Mouse (Mus musculus) C2C12 (cell line): Measurements from ENCODE around the gene Wnt9b. TPM values are rescaled to one million over a fixed set of nuclear protein-coding genes. Genes with fewer than 3 reads are reported as not detected.
A peak's percentile ranks its signal among the peaks of the same experiment; 100 is the strongest.

Experiments used
- H3K27me3 ChIP-seq: one replicate; pipeline ENCODE4 v1.6.1; 2011; ENCODE audit not compliant: control insufficient read depth, insufficient read depth, insufficient read length
- H3K36me3 ChIP-seq: one replicate; pipeline ENCODE4 v1.6.1; 2011; ENCODE audit not compliant: control insufficient read depth, insufficient read depth
- H3K4me3 ChIP-seq: one replicate; pipeline ENCODE4 v1.5.1; 2011; ENCODE audit warnings: mild to moderate bottlenecking, control low read depth; ENCODE audit not compliant: poor library complexity, insufficient read depth, severe bottlenecking
- H3K79me2 ChIP-seq: one replicate; pipeline ENCODE4 v1.6.1; 2011; ENCODE audit not compliant: control insufficient read depth, insufficient read depth
- H3K79me3 ChIP-seq: one replicate; pipeline ENCODE4 v1.6.1; 2011; ENCODE audit warnings: low read depth, control low read depth
- H3ac ChIP-seq: one replicate; pipeline ENCODE3; 2011; ENCODE audit warnings: low read depth; ENCODE audit not compliant: control insufficient read depth, insufficient read length
- CEBPB ChIP-seq: IDR thresholded peaks from one replicate; pipeline ENCODE4 v1.6.1; 2011; ENCODE audit warnings: low read depth, mild to moderate bottlenecking, control low read depth, moderate library complexity
- CTCF ChIP-seq: IDR thresholded peaks from one replicate; pipeline ENCODE4 v1.5.1; 2011; ENCODE audit not compliant: control insufficient read depth, insufficient read depth, insufficient read length
- FOSL1 ChIP-seq: IDR thresholded peaks from one replicate; pipeline ENCODE4 v1.8.0; 2011; ENCODE audit warnings: mild to moderate bottlenecking, low read length; ENCODE audit not compliant: poor library complexity, insufficient read depth, severe bottlenecking
- MAX ChIP-seq: IDR thresholded peaks from one replicate; pipeline ENCODE4 v1.6.1; 2011; ENCODE audit warnings: mild to moderate bottlenecking, control low read depth
- MYOD1 ChIP-seq: IDR thresholded peaks from one replicate; pipeline ENCODE4 v1.6.1; 2011; ENCODE audit warnings: low read depth; ENCODE audit not compliant: control insufficient read depth, insufficient read length
- MYOG ChIP-seq: IDR thresholded peaks from one replicate; pipeline ENCODE4 v1.6.1; 2011; ENCODE audit not compliant: control insufficient read depth, insufficient read length; ENCODE audit errors: extremely low read depth
- USF1 ChIP-seq: IDR thresholded peaks from one replicate; pipeline ENCODE4 v1.6.1; 2011; ENCODE audit warnings: low read depth, mild to moderate bottlenecking, control low read depth, moderate library complexity
- polyA plus RNA-seq: library from polyadenylated mRNA; unstranded; fragments of >200 nt; fragmentation: generic; extraction: Trizol; gene quantifications from one replicate; pipeline ENCODE4 v1.2.1, GENCODE M21; 2012; ENCODE audit warnings: missing spikeins

Wnt9b gene
- polyA plus RNA-seq, 1 experiment: not detected

DNA sequence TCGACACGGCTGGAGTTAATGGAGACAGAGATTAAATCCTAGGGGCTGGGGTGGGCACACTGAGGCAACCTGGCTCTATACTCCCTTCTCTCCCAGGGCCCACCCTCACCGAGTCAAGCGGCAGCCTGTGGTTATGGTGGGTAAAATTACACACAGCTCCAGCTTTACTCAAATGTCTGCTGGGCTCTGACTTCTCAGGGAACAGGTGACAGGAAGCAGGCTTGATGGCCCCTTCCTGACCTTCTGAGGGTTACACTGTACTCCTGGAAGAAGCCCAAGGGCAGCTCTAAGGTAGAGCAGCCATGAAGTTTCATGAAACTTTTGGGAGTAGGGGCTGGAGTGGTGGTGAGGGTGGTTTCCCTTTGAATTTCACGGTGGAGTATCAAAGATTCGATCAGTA lies 62.9 kb downstream of the Wnt9b start:
- H3ac ChIP-seq: no peak overlapping the region
- peaks cover 65% of the 10 kb centered on the region for H3K79me2 ChIP-seq
- TF ChIP-seq USF1: no peak
- no peak for TF ChIP-seq CEBPB
- TF ChIP-seq MAX: no peak
- peak; percentile 73 for TF ChIP-seq MYOD1
- no peak for TF ChIP-seq MYOG
- TF ChIP-seq CTCF: no peak
- TF ChIP-seq FOSL1: no peak
- H3K79me3 ChIP-seq: peaks cover 36% of the 10 kb centered on the region
- H3K36me3 ChIP-seq: peaks cover 53% of the 10 kb centered on the region
- H3K27me3 ChIP-seq: no peaks in the 10 kb centered on the region
- no peak overlapping the region for H3K4me3 ChIP-seq

GRCm38 (mm10) chr11:103685261-103685736 lies 64.3 kb downstream of the Wnt9b start:
- no peak overlapping the region for H3ac ChIP-seq
- peaks cover 51% of the 10 kb centered on the region for H3K79me2 ChIP-seq
- H3K27me3 ChIP-seq: no peaks in the 10 kb centered on the region
- TF ChIP-seq FOSL1 (peak; percentile 70), CEBPB (peak; percentile 35), USF1 (no peak), MYOD1 (peak; percentile 95)
- peaks cover 22% of the 10 kb centered on the region for H3K79me3 ChIP-seq
- H3K36me3 ChIP-seq: peaks cover 66% of the 10 kb centered on the region
- no peak overlapping the region for H3K4me3 ChIP-seq

DNA sequence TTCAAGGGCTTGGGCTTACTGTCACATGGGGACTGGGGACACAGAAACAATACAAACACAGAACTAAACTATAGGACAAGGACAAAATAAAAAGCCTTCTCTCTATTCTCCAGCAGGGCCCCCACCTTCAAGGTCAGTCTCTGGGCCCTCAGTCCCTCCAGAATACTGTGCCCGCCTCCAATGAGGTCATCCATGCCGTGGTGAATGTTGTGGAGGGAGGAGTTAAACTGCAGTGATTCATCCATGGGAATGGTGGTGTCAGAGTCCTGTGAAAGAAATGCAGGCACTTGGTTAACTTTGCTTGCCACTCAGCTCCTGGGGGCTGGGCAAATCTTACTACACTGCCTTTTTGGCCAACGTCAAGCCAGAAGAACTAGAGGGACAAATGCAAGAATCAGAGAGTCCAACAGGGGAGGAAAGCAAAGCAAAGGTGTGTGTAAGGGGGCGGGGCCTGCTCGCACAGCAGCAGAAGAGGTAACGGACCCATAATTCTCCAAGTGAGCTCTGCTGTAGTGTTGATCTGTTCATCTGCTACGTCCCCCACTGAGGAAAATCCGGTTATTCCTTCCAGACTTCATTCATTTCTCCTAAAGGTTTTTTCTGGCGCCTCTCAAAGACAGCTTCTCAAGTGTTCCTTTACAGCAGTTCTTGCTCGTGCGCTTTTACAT lies 65.8 kb downstream of the Wnt9b start:
- H3K27me3 ChIP-seq: no peaks in the 10 kb centered on the region

More for the DNA sequence above, 65.8 kb downstream of the Wnt9b start:
- Histone ChIP-seq H3ac (no peak overlapping the region), H3K36me3 (peaks cover 76% of the 10 kb centered on the region), H3K79me2 (peaks cover 36% of the 10 kb centered on the region), H3K79me3 (peaks cover 9% of the 10 kb centered on the region), H3K4me3 (no peak overlapping the region)
- TF ChIP-seq USF1 (no peak), MYOD1 (no peak), MYOG (no peak), CEBPB (no peak), MAX (no peak), FOSL1 (no peak), CTCF (no peak)

Other genes starting within 250 kb of the Wnt9b start
- not detected for gene Lrrc37a, start 245.2 kb downstream of the Wnt9b start, polyA plus RNA-seq
- gene Gm884, start 128.7 kb downstream of the Wnt9b start, polyA plus RNA-seq: not detected
- not detected for gene Lyzl6, start 110.9 kb downstream of the Wnt9b start, polyA plus RNA-seq
- gene Rprml, start 100.3 kb downstream of the Wnt9b start, polyA plus RNA-seq: not detected
- gene Gosr2, start 51.9 kb downstream of the Wnt9b start, polyA plus RNA-seq: 73.2 TPM
- 0.01 TPM for gene Wnt3, start 24.3 kb upstream of the Wnt9b start, polyA plus RNA-seq
- 25.1 TPM for gene Nsf, start 204.2 kb upstream of the Wnt9b start, polyA plus RNA-seq
- gene Arf2, start 216.9 kb upstream of the Wnt9b start, polyA plus RNA-seq: 27.9 TPM